Mouse (Mus musculus) E14TG2a.4 (cell line): ENCODE measurements around the gene Olfr307.

ENCODE experiments used
- CTCF ChIP-seq: conservative IDR thresholded peaks from 2 replicates; pipeline ENCODE4 v1.5.1; 2014; ENCODE audit warnings: low read length
- NANOG ChIP-seq: IDR thresholded peaks from 2 replicates; pipeline ENCODE4 v1.6.1; 2014; ENCODE audit warnings: borderline replicate concordance, low read length, mixed read lengths
- POU5F1 ChIP-seq: IDR thresholded peaks from 2 replicates; pipeline ENCODE4 v1.6.1; 2014; ENCODE audit warnings: low read length, borderline replicate concordance

GRCm38 (mm10) chr7:86321323-86321722 lies 16.1 kb downstream of the Olfr307 start:
- TF ChIP-seq CTCF (no peak), NANOG (no peak), POU5F1 (no peak)
